Mouse (Mus musculus) hindbrain, embryonic 11.5 days (tissue): ENCODE measurements around the gene Cd248. TPM values are rescaled to one million over a fixed set of nuclear protein-coding genes. Genes with fewer than 3 reads are reported as not detected.

ENCODE experiments used
- ATAC-seq: fragments of 200-750 bp; cut with Nextera tagmentation; 2 replicates; pipeline ENCODE4 v1.8.0; 2017; ENCODE audit warnings: mild to moderate bottlenecking, moderate TSS enrichment, moderate library complexity; ENCODE audit not compliant: low FRiP score
- DNase-seq: peaks from one replicate; pipeline ENCODE4 v3.0.0-alpha.2; 2015; ENCODE audit warnings: low spot score
- H3K27ac ChIP-seq: fragments of 300-500 bp; sonication (generic); 2 replicates; pipeline ENCODE4 v1.5.1; 2014; ENCODE audit warnings: mild to moderate bottlenecking, low read depth, low read length
- H3K27me3 ChIP-seq: fragments of 300-500 bp; sonication (generic); 2 replicates; pipeline ENCODE4 v1.6.1; 2014; ENCODE audit warnings: mild to moderate bottlenecking, low read length, moderate library complexity, mixed read lengths; ENCODE audit not compliant: control insufficient read depth, insufficient read depth
- H3K36me3 ChIP-seq: fragments of 300-500 bp; sonication (generic); 2 replicates; pipeline ENCODE4 v1.6.1; 2014; ENCODE audit warnings: mild to moderate bottlenecking, low read length, moderate library complexity, mixed read lengths; ENCODE audit not compliant: control insufficient read depth, insufficient read depth
- H3K4me1 ChIP-seq: fragments of 300-500 bp; sonication (generic); replicated peaks from 2 replicates; pipeline ENCODE4 v1.6.1; 2014; ENCODE audit warnings: low read length, mixed read lengths; ENCODE audit not compliant: control insufficient read depth, insufficient read depth
- H3K4me2 ChIP-seq: fragments of 300-500 bp; sonication (generic); replicated peaks from 2 replicates; pipeline ENCODE4 v1.6.1; 2014; ENCODE audit warnings: mild to moderate bottlenecking, low read depth, low read length
- H3K4me3 ChIP-seq: fragments of 300-500 bp; sonication (generic); 2 replicates; pipeline ENCODE4 v1.5.1; 2014; ENCODE audit warnings: low read depth, low read length
- H3K9ac ChIP-seq: fragments of 300-500 bp; sonication (generic); 2 replicates; pipeline ENCODE4 v1.6.1; 2014; ENCODE audit warnings: low read depth, low read length
- H3K9me3 ChIP-seq: fragments of 300-500 bp; sonication (generic); 2 replicates; pipeline ENCODE4 v1.6.1; 2016; ENCODE audit warnings: low read length; ENCODE audit not compliant: control insufficient read depth
- WGBS: fragments of 180-500 bp; shearing (Covaris S2); extraction: QIAGEN DNeasy Blood & Tissue Kit; methylation state at CpG from one replicate; pipeline ENCODE4 v1.1.7; 2014; 5-methylcytosine and 5-hydroxymethylcytosine counted together
- polyA plus RNA-seq: library from polyadenylated mRNA; unstranded; fragments of >200 nt; fragmentation: Nextera tagmentation; extraction: Ambion mirVana; gene quantifications from 2 replicates; pipeline ENCODE4 v1.2.1, GENCODE M21; 2014

The Cd248 gene
- polyA plus RNA-seq, 1 experiment from 2014 or later: 27.9 TPM

DNA sequence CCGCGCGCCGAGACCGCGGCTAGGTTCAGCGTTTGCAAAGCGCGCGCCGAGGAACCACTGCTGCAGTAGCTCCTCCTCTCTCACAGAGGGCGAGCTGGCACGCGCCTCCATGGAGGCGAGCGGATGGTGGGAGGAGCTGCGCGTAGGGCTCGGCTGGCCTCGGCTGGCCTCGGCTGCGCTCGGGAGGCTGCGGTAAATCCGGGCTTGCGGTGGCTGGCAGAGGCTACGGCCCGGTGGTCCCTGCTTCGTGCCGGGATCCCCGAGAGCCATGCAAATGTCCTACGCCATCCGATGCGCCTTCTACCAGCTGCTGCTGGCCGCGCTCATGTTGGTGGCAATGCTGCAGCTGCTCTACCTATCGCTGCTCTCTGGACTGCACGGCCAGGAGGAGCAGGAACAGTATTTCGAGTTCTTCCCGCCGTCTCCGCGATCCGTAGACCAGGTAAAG, 29.1 kb upstream of the Cd248 start, which contains the start of the genes B4gat1 and AC124502.3:
Gene B4gat1, plus strand, starts transcription at position 118 of the 448 bp plus-strand sequence.
Gene AC124502.3, plus strand, starts transcription at position 183 of the 448 bp plus-strand sequence.
- Histone ChIP-seq H3K36me3 (no peaks in the 10 kb centered on the region), H3K9ac (peak within 1 kb of the TSS; percentile 89), H3K4me2 (peak within 1 kb of the TSS; percentile 99), H3K4me1 (peaks cover 3% of the 10 kb centered on the region; the same call in 1 of the 2 replicates), H3K9me3 (no peaks in the 10 kb centered on the region), H3K4me3 (peak within 1 kb of the TSS; percentile 78), H3K27me3 (no peaks in the 10 kb centered on the region), H3K27ac (peak within 1 kb of the TSS; percentile 76)
- DNase-seq (peak; percentile 92), ATAC-seq (peak; percentile 89)
- under 1% methylated on average over 44 of the region's 44 CpGs for WGBS

GRCm38 (mm10) chr19:5039301-5040114, 28.4 kb upstream of the Cd248 start:
- 14% methylated on average over 41 of the region's 41 CpGs for WGBS
- peak overlapping the region; percentile 99 for H3K4me2 ChIP-seq
- ATAC-seq: no peak
- H3K27me3 ChIP-seq: no peaks in the 10 kb centered on the region
- H3K27ac ChIP-seq: peak overlapping the region; percentile 76
- H3K36me3 ChIP-seq: no peaks in the 10 kb centered on the region
- peak overlapping the region; percentile 89 for H3K9ac ChIP-seq
- peaks cover 3% of the 10 kb centered on the region; the same call in 1 of the 2 replicates for H3K4me1 ChIP-seq
- H3K4me3 ChIP-seq: peak overlapping the region; percentile 78
- no peak for DNase-seq
- H3K9me3 ChIP-seq: no peaks in the 10 kb centered on the region

GRCm38 (mm10) chr19:5040862-5041523, 26.9 kb upstream of the Cd248 start, which contains the start of gene Brms1:
Gene Brms1 (plus strand): TSS chr19:5041354.
- peaks cover 3% of the 10 kb centered on the region; the same call in 1 of the 2 replicates for H3K4me1 ChIP-seq
- H3K9me3 ChIP-seq: no peaks in the 10 kb centered on the region
- peak within 1 kb of the TSS; percentile 56 for H3K27ac ChIP-seq
- ATAC-seq (peak; percentile 79), DNase-seq (peak; percentile 98)
- peak within 1 kb of the TSS; percentile 86 for H3K9ac ChIP-seq
- no peaks in the 10 kb centered on the region for H3K27me3 ChIP-seq
- no peaks in the 10 kb centered on the region for H3K36me3 ChIP-seq
- peak within 1 kb of the TSS; percentile 99 for H3K4me2 ChIP-seq
- H3K4me3 ChIP-seq: peak within 1 kb of the TSS; percentile 78
- WGBS: 8% methylated on average over 40 of the region's 40 CpGs

- H3K9me3 ChIP-seq: no peaks in the 10 kb centered on the region
- WGBS: 2% methylated on average over 16 of the region's 16 CpGs
- H3K4me2 ChIP-seq: peak overlapping the region; percentile 99
- peak overlapping the region; percentile 56 for H3K27ac ChIP-seq
- no peak for DNase-seq
- H3K4me1 ChIP-seq: peaks cover 3% of the 10 kb centered on the region; the same call in 1 of the 2 replicates
- peaks cover 3% of the 10 kb centered on the region; the same call in 1 of the 2 replicates for H3K36me3 ChIP-seq
- peak overlapping the region; percentile 86 for H3K9ac ChIP-seq
- no peaks in the 10 kb centered on the region for H3K27me3 ChIP-seq
- H3K4me3 ChIP-seq: peak overlapping the region; percentile 78
- peak; percentile 1; the same call in 1 of the 2 replicates for ATAC-seq
Measured at GRCm38 (mm10) chr19:5041588-5041987, 26.3 kb upstream of the Cd248 start.

DNA sequence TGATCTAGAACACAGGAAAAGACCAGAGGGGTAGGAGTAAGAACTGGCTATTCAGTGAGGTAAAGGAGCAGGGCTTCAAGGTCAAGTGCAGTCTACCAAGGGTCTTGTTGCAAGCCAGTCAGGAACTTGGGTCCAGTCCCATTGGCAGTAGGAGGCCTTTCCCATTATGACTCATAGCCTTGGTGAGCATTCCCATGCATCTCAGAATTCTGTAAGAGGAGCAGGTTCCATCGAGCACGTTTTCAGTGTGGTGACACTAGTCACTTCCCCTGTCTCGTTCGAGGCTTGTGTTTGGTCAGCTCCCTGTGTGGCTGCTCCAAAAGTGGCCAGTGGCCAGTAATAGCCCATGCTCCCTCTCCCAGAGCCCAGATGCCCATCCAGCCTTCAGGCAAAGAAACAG, 22.3 kb upstream of the Cd248 start:
- H3K36me3 ChIP-seq: peaks cover 4% of the 10 kb centered on the region; the same call in 1 of the 2 replicates
- no peak overlapping the region for H3K4me3 ChIP-seq
- H3K9ac ChIP-seq: no peak overlapping the region
- no peaks in the 10 kb centered on the region for H3K9me3 ChIP-seq
- H3K27ac ChIP-seq: no peak overlapping the region
- WGBS: 75% methylated on average over 4 of the region's 4 CpGs
- H3K27me3 ChIP-seq: peaks cover 2% of the 10 kb centered on the region; the same call in 1 of the 2 replicates
- H3K4me2 ChIP-seq: no peak overlapping the region
- no peaks in the 10 kb centered on the region; the same call in 1 of the 2 replicates for H3K4me1 ChIP-seq
- DNase-seq (no peak), ATAC-seq (no peak)

- H3K9ac ChIP-seq: no peak overlapping the region
- DNase-seq (no peak), ATAC-seq (no peak)
- H3K27ac ChIP-seq: no peak overlapping the region
- H3K4me1 ChIP-seq: no peaks in the 10 kb centered on the region
- peaks cover 4% of the 10 kb centered on the region; the same call in 1 of the 2 replicates for H3K36me3 ChIP-seq
- H3K4me3 ChIP-seq: no peak overlapping the region
- H3K9me3 ChIP-seq: no peaks in the 10 kb centered on the region
- peaks cover 27% of the 10 kb centered on the region for H3K27me3 ChIP-seq
- H3K4me2 ChIP-seq: no peak overlapping the region
- 87% methylated on average over 14 of the region's 14 CpGs for WGBS
Measured at GRCm38 (mm10) chr19:5048138-5049056, 19.5 kb upstream of the Cd248 start.

DNA sequence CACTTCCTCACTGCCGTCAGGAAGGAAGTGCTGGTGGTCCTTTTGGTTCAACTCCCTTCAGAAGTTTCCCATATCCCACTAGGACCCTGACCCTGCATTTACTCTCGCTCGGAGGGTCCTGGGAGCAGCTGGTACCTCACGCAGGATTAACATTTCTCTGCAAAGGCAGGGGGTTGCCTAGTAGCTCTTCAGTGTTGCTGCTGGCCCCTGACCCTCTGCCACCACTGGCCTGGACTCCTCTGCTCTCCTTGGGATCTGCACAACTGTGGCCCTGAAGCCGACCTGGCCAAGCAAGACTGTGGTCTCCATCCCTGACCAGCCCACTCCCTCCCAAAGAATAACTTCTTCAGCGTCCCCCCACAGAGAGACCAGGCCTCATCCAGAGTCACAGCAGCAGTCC, 18.6 kb upstream of the Cd248 start:
- Histone ChIP-seq H3K27ac (no peak overlapping the region), H3K4me3 (no peak overlapping the region), H3K4me2 (no peak overlapping the region), H3K4me1 (no peaks in the 10 kb centered on the region), H3K9ac (no peak overlapping the region), H3K9me3 (no peaks in the 10 kb centered on the region), H3K36me3 (peaks cover 4% of the 10 kb centered on the region; the same call in 1 of the 2 replicates), H3K27me3 (peaks cover 31% of the 10 kb centered on the region)
- DNase-seq (no peak), ATAC-seq (no peak)
- 73% methylated on average over 6 of the region's 6 CpGs for WGBS
